Mouse (Mus musculus) embryonic fibroblast, embryonic 13.5 days (primary cell): Measurements from ENCODE around the gene Acsm5.

Source experiments
- CTCF ChIP-seq: IDR thresholded peaks from 2 replicates; pipeline ENCODE4 v1.5.1; 2011; ENCODE audit warnings: mild to moderate bottlenecking, control low read depth, low read length, moderate library complexity, borderline replicate concordance; ENCODE audit not compliant: insufficient read depth
- POLR2A ChIP-seq: IDR thresholded peaks from 2 replicates; pipeline ENCODE4 v1.6.1; 2011; ENCODE audit warnings: low read depth, mild to moderate bottlenecking, control low read depth, low read length, moderate library complexity

- TF ChIP-seq CTCF (no peak), POLR2A (no peak)
Measured at GRCm38 (mm10) chr7:119561441-119561840, 42.2 kb downstream of the Acsm5 start.
